Mouse (Mus musculus) CH12.LX (cell line): Measurements from ENCODE around the gene Meaf6.

Source experiments
- GABPA ChIP-seq: IDR thresholded peaks from 2 replicates; pipeline ENCODE4 v1.6.1; 2012; ENCODE audit warnings: low read depth, low read length, improper control_type of control experiment, inconsistent platforms; ENCODE audit not compliant: insufficient replicate concordance
- MAZ ChIP-seq: IDR thresholded peaks from 2 replicates; pipeline ENCODE4 v1.6.1; 2012; ENCODE audit warnings: low read depth, mild to moderate bottlenecking, inconsistent platforms, low read length, improper control_type of control experiment, moderate library complexity
- POLR2A ChIP-seq: IDR thresholded peaks from 2 replicates; pipeline ENCODE4 v1.6.1; 2011; ENCODE audit warnings: low read depth, mild to moderate bottlenecking, improper control_type of control experiment, low read length

DNA sequence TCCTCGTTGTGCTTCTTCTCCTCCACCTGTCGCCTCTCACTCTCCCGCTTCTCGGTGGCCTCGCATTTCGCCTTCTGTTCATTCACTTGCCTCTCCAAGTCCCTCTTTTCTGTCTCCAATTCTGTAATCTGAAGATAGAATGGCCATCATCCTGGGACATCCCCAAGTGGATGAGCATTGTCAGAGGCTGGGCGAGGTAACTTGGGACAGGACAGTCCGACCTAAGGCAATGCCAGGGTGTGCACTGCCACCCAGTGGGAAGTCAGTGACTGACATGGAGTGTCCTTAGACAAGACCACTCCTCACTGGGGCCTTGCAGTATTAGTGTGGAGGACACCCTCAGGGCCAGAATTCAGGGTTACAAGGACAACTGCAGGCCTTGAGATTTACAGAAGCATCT, 25.9 kb upstream of the Meaf6 start:
- no peak for TF ChIP-seq GABPA
- TF ChIP-seq POLR2A: no peak
- TF ChIP-seq MAZ: no peak
